Mouse (Mus musculus) left cerebral cortex, postnatal 25 days (tissue): ENCODE measurements at regions not wholly inside any gene's neighbourhood (a gene's known extent, or its start where the extent isn't known, plus 50 kb on each side); places are given as distances from the start of the nearest gene placed in this dataset.

Source experiments
- DNase-seq, 2 experiments: peaks; one replicate each; pipeline ENCODE4 v3.0.0; 2022; ENCODE audit warnings: low spot score in 2 of 2, mixed read lengths in 1 of 2
- intact Hi-C: fragments of 180-260 bp; cut with DNase I; formaldehyde crosslinking; loops from one replicate; pipeline ENCODE4 v1.15.1; 2025

DNA sequence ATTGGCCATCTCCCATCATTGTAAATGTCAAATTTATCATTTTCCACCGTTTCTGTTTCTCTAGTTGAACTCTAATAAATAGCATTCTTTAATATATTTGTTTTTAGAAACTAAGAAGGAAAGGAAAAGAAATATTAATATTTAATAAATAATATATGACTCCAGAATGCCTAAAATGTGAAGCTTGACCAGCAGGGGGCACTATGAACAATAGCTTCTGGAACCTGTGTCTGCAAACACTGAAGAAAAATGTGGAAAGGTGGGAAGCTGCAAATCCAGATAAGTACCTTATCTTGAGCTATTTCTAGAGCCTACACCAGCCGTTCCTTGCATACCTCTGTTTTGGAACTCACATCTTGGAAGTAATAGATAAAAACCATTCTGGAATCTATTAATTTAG is 493.7 kb upstream of the Lingo2 start:
- intact Hi-C loops, result no loop called here
- DNase-seq, result no peak

DNA sequence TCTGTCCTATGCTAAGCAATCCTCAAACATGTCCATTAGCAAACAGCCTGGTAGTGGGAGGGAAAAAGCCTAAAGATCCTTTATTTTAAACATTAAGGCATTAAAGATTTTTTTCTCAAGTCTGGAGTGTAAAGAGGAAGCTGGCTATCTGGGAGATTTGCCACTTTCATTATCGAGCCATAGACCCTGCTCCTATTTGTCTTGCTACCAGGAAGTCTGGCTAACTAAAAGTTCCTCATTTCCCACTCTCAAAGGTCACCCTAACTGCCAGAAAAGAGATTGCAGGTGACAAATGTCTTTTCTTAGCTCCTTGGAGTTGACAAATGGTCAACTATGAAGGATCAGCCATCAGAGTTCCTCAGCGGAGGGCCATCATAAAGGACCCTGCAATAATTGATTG is 461.2 kb upstream of the Lingo2 start:
- intact Hi-C loops, result no loop called here
- no peak for DNase-seq

DNA sequence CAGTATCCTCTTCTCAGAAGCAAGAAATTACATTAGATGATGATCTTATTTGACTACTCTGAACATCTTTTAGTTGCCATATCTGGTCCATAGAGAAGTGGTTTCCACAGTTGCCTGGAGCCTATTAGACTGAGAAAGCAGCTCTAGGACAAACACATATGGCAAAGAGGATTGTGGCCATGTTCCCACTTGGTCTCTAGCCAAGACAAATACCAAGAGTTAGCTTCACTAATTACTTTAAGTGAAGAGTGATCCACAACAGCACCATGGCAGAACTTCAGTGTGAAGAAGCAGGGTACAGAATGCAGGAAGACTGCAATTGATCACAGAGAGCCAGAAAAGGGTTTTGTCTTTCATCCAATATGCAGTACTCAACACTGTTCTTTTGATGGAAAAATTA is 436.6 kb upstream of the Lingo2 start:
- intact Hi-C loops, result no loop called here
- no peak for DNase-seq

DNA sequence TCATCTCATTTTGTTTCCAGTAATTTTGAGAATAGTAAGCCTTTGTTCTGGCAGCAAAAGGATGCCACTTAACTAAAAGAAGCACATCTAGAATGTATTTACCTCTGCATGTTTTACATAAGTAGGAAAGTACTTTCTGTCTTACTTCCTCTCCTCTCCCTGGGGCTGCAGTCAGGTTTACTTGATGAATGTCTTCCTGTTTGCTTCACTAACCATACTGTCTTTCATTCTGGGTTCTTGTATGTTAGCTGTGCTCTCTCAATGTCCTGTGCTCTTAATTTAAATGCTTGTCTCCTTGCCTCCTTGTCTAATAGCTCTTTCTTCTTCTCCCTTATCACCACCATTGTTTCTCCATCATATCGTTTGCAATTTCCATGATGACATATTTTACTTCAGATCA is 435.3 kb upstream of the Lingo2 start:
- intact Hi-C loops, result no loop called here

DNA sequence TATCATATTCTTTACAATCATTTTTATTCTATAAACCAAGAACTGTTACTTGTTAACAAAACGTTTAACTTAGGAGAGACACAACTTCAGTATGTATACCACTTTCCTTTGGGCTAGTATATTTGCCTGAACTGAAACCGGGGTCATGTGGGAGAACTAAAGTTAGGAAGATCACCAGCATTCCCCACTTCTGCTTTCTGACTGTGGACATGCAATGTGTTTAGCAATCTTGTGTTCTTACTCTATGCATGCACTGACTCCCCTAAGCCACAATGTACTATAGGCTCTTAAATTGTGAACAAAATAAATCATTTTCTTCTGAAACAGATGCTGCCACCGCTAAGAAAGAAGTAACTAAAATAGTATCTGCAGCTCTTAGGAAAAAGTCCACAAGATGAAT is 412.7 kb upstream of the Lingo2 start:
- intact Hi-C loops, result no loop called here
- peak in 1 of 2 experiments; percentile 1 for DNase-seq

More for the DNA sequence above, 435.3 kb upstream of the Lingo2 start:
- DNase-seq, result no peak

DNA sequence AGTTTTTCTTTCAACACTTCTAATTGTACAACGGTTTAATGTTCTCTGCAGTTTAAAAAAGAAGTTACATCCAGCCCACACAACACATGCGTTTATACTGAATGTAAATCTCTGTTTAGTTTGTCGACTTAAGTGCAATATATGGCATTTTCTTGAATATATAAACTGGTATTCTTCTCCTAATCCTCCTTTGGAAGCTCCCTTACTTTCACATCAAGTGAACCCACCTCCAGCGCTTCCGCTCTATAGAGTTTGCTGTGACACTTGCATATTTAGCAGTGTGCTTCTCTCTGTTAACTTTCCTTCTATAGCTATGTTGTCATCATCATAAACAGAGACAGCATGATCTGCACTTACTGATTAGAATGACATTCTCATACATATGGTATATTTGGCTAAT is 409.7 kb upstream of the Lingo2 start:
- peak in 1 of 2 experiments; percentile 60 for DNase-seq
- intact Hi-C loops, result no loop called here

DNA sequence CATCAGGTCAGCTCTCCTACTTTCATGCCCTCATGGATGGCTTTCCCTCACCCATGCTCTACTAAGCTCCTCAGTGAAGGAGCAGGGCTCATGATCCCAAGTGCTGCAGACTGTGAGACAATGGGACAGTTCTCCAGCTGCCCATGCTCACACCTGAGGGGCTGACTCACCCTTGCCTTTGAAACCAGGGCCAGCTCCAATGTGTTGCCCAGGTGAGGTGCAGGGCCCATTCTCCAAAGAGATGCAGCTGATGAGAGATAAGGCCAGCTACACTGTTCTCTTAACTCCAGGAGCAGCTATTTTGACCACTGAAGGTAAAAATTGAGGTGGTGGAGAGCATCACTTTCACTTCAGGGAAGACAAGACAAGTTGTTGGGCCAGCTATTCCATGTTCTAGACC is 386.8 kb upstream of the Lingo2 start:
- intact Hi-C loops, result no loop called here
- no peak for DNase-seq
